Mouse (Mus musculus) ES-E14 (cell line): ENCODE results near the gene Ccdc181. TPM values are rescaled to one million over a fixed set of nuclear protein-coding genes. Genes with fewer than 3 reads are reported as not detected.

Experiments
- DNase-seq: peaks from one replicate; pipeline ENCODE4 v3.0.0-alpha.2; 2013; ENCODE audit warnings: low read depth, low spot score
- H3K27ac ChIP-seq: 2 replicates; pipeline ENCODE4 v1.5.1; 2012; ENCODE audit warnings: low read depth, mild to moderate bottlenecking, low read length, moderate library complexity, mixed read lengths; ENCODE audit not compliant: poor library complexity, insufficient read depth, severe bottlenecking
- H3K36me3 ChIP-seq: 2 replicates; pipeline ENCODE4 v1.6.1; 2012; ENCODE audit warnings: mild to moderate bottlenecking, low read length, moderate library complexity, mixed read lengths; ENCODE audit not compliant: control insufficient read depth, poor library complexity, insufficient read depth, severe bottlenecking
- H3K4me1 ChIP-seq, 2 experiments: fragments of 150-350 bp in 1 of 2; sonication (generic) in 1 of 2; 2 replicates each; pipeline ENCODE4 v1.6.1; 2012; ENCODE audit warnings: low read length in 2 of 2, mild to moderate bottlenecking in 1 of 2, mixed read lengths in 1 of 2; ENCODE audit not compliant: control insufficient read depth in 2 of 2, insufficient read depth in 2 of 2, poor library complexity in 1 of 2
- H3K4me3 ChIP-seq, 2 experiments: fragments of 150-350 bp in 1 of 2; sonication (generic) in 1 of 2; 2 replicates each; pipeline ENCODE4 v1.5.1; 2012; ENCODE audit warnings: low read length in 2 of 2, low read depth in 1 of 2, mild to moderate bottlenecking in 1 of 2, mixed read lengths in 1 of 2; ENCODE audit not compliant: insufficient read depth in 1 of 2, poor library complexity in 1 of 2, severe bottlenecking in 1 of 2
- H3K9ac ChIP-seq: 2 replicates; pipeline ENCODE4 v1.6.1; 2012; ENCODE audit warnings: low read depth, mild to moderate bottlenecking, low read length, mixed read lengths; ENCODE audit not compliant: poor library complexity, insufficient read depth, severe bottlenecking
- H3K9me3 ChIP-seq: fragments of 150-350 bp; sonication (generic); 2 replicates; pipeline ENCODE4 v1.6.1; 2012; ENCODE audit warnings: low read depth, mild to moderate bottlenecking, low read length; ENCODE audit not compliant: control insufficient read depth, insufficient read depth
- CHD2 ChIP-seq: IDR thresholded peaks from 2 replicates; pipeline ENCODE4 v1.6.1; 2014; ENCODE audit warnings: mild to moderate bottlenecking, low read depth, low read length, inconsistent platforms
- HCFC1 ChIP-seq: IDR thresholded peaks from 2 replicates; pipeline ENCODE4 v1.6.1; 2012; ENCODE audit warnings: low read length, inconsistent platforms, borderline replicate concordance; ENCODE audit not compliant: insufficient read depth
- MAFK ChIP-seq: IDR thresholded peaks from 2 replicates; pipeline ENCODE4 v1.6.1; 2014; ENCODE audit warnings: mild to moderate bottlenecking, low read depth, low read length, inconsistent platforms; ENCODE audit not compliant: insufficient read depth
- ZC3H11A ChIP-seq: IDR thresholded peaks from 2 replicates; pipeline ENCODE4 v1.6.1; 2012; ENCODE audit warnings: low read depth, mild to moderate bottlenecking, inconsistent platforms, low read length, borderline replicate concordance
- ZNF384 ChIP-seq: IDR thresholded peaks from 2 replicates; pipeline ENCODE4 v1.6.1; 2012; ENCODE audit warnings: low read depth, low read length, inconsistent platforms
- in situ Hi-C, 2 experiments: fragments of 600-800 bp; cut with MboI; formaldehyde crosslinking; loops; one replicate each; pipeline ENCODE4 v1.15.1; 2025; ENCODE audit warnings: low sequenced_read_pairs in 2 of 2, inconsistent platforms in 1 of 2; ENCODE audit not compliant: unreplicated experiment in 2 of 2
- total RNA-seq: library from RNA; depleted of rRNA; stranded (reverse); fragments of 300-350 nt; gene quantifications from 2 replicates; pipeline ENCODE4 v1.2.3, GENCODE M21; 2012

Gene Ccdc181
- total RNA-seq, 1 experiment = 4.1 TPM

DNA sequence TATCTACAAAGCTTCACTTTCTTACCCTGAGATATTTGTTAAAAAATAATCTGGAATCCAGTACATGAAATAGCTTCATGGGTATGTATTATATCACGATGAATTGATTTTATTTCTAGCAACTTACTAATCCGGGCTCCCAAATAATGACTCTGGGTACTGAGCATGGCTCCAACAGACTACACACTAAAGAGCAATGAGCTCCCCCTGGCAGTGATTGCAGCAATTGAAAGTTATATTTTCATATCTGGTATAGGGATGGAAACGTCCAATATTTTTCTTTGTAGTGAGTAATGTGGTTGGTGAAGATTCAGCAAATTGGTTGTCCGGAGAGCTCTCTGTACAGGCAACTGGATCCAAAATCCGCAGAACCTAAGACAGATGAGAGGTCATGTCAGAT lies 16.7 kb downstream of the Ccdc181 start:
- no peak for TF ChIP-seq HCFC1
- no peak for TF ChIP-seq ZC3H11A
- H3K36me3 ChIP-seq = peaks cover 6% of the 10 kb centered on the region
- in situ Hi-C loops = no loop called here

DNA sequence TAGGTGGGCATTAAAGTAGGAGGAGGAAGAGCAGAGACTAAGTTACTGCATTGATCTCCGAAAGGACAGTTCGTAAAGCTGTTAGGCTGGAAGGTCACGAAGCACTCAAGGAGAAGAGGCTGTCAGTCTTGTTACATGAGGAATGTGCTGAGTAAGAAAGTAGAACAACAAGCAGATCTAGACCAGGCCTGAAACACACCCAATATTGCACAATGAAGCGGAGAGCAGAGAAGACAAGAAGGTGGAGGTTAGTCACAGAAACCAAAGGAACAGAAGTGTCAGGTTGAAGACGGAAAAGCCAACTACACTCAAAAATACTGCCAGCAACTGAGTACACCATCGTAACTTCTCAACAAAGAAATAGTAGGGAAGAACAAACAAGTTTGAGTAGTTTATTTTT lies 18.7 kb downstream of the Ccdc181 start:
- in situ Hi-C loops = no loop called here
- no peaks in the 10 kb centered on the region for H3K4me1 ChIP-seq
- TF ChIP-seq HCFC1 (no peak), ZNF384 (no peak)
- no peak overlapping the region for H3K9ac ChIP-seq
- peaks cover 10% of the 10 kb centered on the region for H3K36me3 ChIP-seq
- no peak overlapping the region for H3K4me3 ChIP-seq
- H3K27ac ChIP-seq = no peak overlapping the region
- DNase-seq = no peak
- no peaks in the 10 kb centered on the region for H3K9me3 ChIP-seq

More for the DNA sequence above, 16.7 kb downstream of the Ccdc181 start:
- H3K4me3 ChIP-seq = no peak overlapping the region
- H3K9me3 ChIP-seq = no peaks in the 10 kb centered on the region
- no peak overlapping the region for H3K9ac ChIP-seq
- no peaks in the 10 kb centered on the region for H3K4me1 ChIP-seq
- no peak for DNase-seq
- no peak overlapping the region for H3K27ac ChIP-seq

DNA sequence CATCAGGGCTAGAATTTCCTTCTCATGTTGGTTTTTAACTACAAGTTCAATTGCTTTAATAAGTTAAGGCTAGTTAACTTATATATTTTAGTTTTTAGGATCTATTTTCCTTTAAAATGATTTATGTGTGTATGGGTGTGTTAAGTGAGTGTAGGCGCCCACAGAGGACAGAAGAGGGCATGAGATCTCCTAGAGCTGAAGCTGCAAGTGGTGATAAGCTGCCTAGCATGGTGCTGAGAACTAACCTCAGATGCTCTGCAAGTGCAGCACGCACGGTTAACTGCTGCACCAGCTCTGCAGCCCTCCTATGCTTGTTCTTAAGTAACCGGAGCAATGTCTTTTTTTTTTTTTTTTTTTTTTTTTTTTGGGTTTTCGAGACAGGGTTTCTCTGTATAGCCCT lies 21.1 kb downstream of the Ccdc181 start:
- Histone ChIP-seq H3K9me3 (no peaks in the 10 kb centered on the region), H3K9ac (no peak overlapping the region), H3K4me3 (no peak overlapping the region), H3K27ac (no peak overlapping the region), H3K36me3 (peaks cover 16% of the 10 kb centered on the region), H3K4me1 (no peaks in the 10 kb centered on the region)
- no peak for TF ChIP-seq ZC3H11A
- no peak for TF ChIP-seq MAFK
- TF ChIP-seq ZNF384 = no peak
- TF ChIP-seq HCFC1 = no peak
- TF ChIP-seq CHD2 = no peak
- no peak for DNase-seq
- in situ Hi-C loops = no loop called here

DNA sequence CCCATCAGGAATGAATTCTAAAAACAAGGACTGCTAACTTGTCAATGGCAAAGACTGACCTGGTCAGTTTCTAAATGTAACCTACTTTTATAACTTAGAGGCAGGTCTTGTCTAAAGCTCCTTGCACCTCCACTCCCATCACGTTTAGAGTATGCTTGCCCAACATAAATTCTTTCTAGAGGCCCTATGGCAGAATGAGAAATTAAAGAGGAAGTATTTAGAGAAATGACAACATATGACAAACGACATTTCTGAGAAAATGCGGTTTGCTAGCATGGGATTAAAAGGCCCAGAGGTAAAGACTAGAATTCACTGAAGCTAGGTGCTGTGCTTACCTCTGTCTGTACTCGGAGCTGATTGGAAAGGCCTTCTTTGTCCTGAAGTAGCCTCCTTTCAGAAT lies 26.6 kb downstream of the Ccdc181 start:
- Histone ChIP-seq H3K4me3 (no peak overlapping the region), H3K9me3 (no peaks in the 10 kb centered on the region), H3K9ac (no peak overlapping the region), H3K36me3 (peaks cover 15% of the 10 kb centered on the region), H3K27ac (no peak overlapping the region), H3K4me1 (no peaks in the 10 kb centered on the region)
- TF ChIP-seq ZC3H11A (no peak), ZNF384 (no peak), MAFK (no peak), HCFC1 (no peak)
- no peak for DNase-seq
- in situ Hi-C loops = no loop called here

DNA sequence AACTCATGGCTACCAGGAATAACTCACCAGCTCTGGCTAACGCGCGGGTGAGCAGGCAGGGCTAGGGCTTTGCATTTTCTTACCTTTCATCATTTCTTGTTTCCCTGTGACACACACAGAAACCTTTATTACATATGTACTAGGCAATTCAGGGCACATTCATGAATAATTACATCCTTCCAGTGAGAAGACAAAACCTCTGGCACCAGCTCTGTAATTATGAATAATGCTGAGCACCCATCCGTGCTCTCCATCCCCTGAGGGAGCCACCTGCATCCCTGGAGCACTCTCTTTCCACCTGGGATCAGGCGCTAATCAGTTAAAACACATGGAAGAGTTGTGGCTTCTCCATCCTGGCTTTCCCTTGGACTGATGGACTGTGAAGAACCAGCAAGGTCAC lies 28.4 kb downstream of the Ccdc181 start, which contains the start of gene Nme7:
TSS of gene Nme7 (plus strand) at position 301 of the 400 bp plus-strand sequence.
- Histone ChIP-seq H3K4me1 (no peaks in the 10 kb centered on the region), H3K36me3 (peaks cover 13% of the 10 kb centered on the region), H3K9me3 (no peaks in the 10 kb centered on the region), H3K27ac (no peak within 1 kb of the TSS), H3K4me3 (no peak within 1 kb of the TSS), H3K9ac (no peak within 1 kb of the TSS)
- TF ChIP-seq CHD2 (no peak), MAFK (no peak), HCFC1 (no peak), ZC3H11A (no peak), ZNF384 (no peak)
- in situ Hi-C loops = no loop called here
- no peak for DNase-seq
